Mouse (Mus musculus) MEL (cell line): Measurements from ENCODE around the gene Gm11060.

ENCODE experiments used
- CTCF ChIP-seq, 3 experiments: IDR thresholded peaks in 2 of 3; conservative IDR thresholded peaks in 1 of 3; 2 replicates each; pipeline ENCODE4 v1.5.1; 2011 to 2012; ENCODE audit warnings: low read length in 3 of 3, low read depth in 2 of 3, mild to moderate bottlenecking in 2 of 3, improper control_type of control experiment in 1 of 3, inconsistent platforms in 1 of 3, mixed read lengths in 1 of 3, moderate library complexity in 1 of 3; ENCODE audit not compliant: control insufficient read depth in 1 of 3, insufficient read depth in 1 of 3, poor library complexity in 1 of 3, severe bottlenecking in 1 of 3
- EP300 ChIP-seq, 2 experiments: IDR thresholded peaks; 2 replicates each; pipeline ENCODE4 v1.6.1; 2011; ENCODE audit warnings: improper control_type of control experiment in 2 of 2, low read length in 2 of 2, low read depth in 1 of 2, mild to moderate bottlenecking in 1 of 2
- ETS1 ChIP-seq: IDR thresholded peaks from 2 replicates; pipeline ENCODE4 v1.6.1; 2012; ENCODE audit warnings: low read depth, mild to moderate bottlenecking, inconsistent platforms, low read length, improper control_type of control experiment, moderate library complexity

DNA sequence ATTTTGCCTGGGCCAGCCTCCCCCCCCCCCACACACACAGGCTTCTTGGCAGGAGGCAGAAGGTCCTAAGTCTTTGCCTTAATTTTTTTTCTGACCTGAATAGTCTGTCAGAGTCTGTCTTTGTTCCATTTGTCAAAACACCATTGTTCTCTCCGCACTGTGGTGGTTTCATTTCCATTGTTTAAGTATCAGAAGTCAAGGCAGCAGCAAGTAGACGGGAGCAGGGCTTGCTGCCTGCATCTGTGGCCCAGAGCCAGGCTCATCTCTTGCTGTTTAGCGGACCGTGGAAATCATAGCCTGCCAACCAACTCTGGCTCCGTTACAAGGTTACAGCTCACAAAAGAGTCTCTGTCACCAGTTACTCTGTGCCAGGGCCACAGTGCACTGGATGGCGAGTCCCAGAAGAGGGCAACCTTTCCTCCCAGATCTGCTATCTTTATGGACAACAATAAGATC lies 16.9 kb downstream of the Gm11060 start:
- no peak for TF ChIP-seq CTCF (IDR thresholded peaks at IDR 0.05 in 2 of 3, conservative IDR thresholded peaks at IDR 0.05 in 1 of 3; ENCODE audit: control insufficient read depth in 1 of 3, insufficient read depth in 1 of 3, low read depth in 2 of 3, low read length in 3 of 3, poor library complexity in 1 of 3, severe bottlenecking in 1 of 3)
- no peak for TF ChIP-seq ETS1
- TF ChIP-seq EP300 (IDR thresholded peaks at IDR 0.05; ENCODE audit: low read depth in 1 of 2, low read length in 2 of 2): no peak
